Mouse (Mus musculus): Measurements from ENCODE around the gene Dnm3.

The Dnm3 gene

DNA sequence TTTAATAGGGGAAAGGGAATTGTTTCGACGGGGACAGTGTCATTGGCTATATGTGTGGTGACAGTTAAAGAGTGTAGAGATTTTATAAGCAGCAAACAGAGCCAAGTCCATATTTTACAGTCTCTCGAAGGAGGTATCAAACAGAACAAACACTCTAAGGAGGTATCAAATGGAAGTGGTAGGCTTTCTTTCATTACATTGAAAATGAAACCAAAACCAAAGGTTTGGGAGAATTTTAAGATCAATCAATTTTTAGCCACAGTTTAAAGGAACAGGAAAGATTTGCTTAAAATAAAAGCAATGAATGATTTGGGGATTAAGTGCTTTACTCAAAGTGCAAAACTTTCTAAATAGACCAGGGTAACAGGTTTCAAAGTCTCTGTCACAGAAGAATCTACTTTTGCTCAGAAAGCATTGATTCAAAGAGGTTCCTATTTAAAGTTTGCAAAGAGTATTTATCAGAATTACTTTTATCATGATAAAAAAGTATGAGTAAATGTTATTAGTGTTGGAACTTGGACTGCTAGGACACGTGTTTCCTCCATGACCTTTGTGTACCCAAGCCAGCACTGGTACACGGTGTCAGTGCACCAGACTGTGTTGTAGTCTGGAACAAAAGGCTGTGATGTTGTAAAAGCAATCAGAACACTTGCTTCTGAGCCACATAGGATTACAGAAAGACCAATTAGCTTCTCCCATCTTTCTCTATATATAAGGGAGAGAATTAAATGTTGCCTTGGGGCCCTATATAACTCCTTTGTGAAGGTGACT, 526.6 kb downstream of the Dnm3 start:
- DNase-seq (ENCODE audit: low read depth): no peak

DNA sequence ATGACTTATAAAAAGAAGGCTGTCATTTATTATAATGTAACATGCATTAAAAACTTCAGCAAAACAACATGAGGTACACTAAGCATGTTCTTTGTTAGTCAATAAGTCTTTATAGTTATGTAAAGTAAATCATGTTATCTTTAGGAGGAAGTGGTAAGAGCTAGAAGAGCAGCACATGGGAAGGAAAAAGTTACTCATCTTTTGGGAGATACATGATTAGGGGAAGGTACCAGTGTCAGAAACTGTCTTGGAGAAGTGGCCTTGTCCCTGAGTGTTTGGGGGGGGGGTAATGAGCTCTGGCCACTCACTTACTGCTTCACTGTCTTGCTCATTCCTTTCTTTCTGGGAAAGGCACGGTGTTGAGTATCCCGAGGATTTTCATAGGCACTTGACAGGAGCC, 535.8 kb downstream of the Dnm3 start:
- no peak for DNase-seq (ENCODE audit: low read depth)

Data from NIH3T3 (cell line).